Mouse (Mus musculus) neural tube, embryonic 15.5 days (tissue): ENCODE data around the gene Nkain2. TPM values are rescaled to one million over a fixed set of nuclear protein-coding genes. Genes with fewer than 3 reads are reported as not detected.

Experiments used
- ATAC-seq: fragments of 200-750 bp; cut with Nextera tagmentation; 2 replicates; pipeline ENCODE4 v1.8.0; 2017; ENCODE audit warnings: mild to moderate bottlenecking, moderate TSS enrichment, moderate library complexity; ENCODE audit not compliant: low FRiP score
- H3K27ac ChIP-seq: fragments of 300-500 bp; sonication (generic); replicated peaks from 2 replicates; pipeline ENCODE4 v1.5.1; 2015; ENCODE audit warnings: mild to moderate bottlenecking, inconsistent platforms
- H3K27me3 ChIP-seq: fragments of 300-500 bp; sonication (generic); replicated peaks from 2 replicates; pipeline ENCODE4 v1.6.1; 2015; ENCODE audit warnings: inconsistent platforms
- H3K36me3 ChIP-seq: fragments of 300-500 bp; sonication (generic); 2 replicates; pipeline ENCODE4 v1.6.1; 2015; ENCODE audit warnings: inconsistent platforms
- H3K4me1 ChIP-seq: fragments of 300-500 bp; sonication (generic); 2 replicates; pipeline ENCODE4 v1.6.1; 2015; ENCODE audit warnings: inconsistent platforms
- H3K4me2 ChIP-seq: fragments of 300-500 bp; sonication (generic); 2 replicates; pipeline ENCODE4 v1.6.1; 2015; ENCODE audit warnings: inconsistent platforms, mild to moderate bottlenecking, moderate library complexity
- H3K4me3 ChIP-seq: fragments of 300-500 bp; sonication (generic); replicated peaks from 2 replicates; pipeline ENCODE4 v1.5.1; 2015; ENCODE audit warnings: mild to moderate bottlenecking, inconsistent platforms
- H3K9ac ChIP-seq: fragments of 300-500 bp; sonication (generic); replicated peaks from 2 replicates; pipeline ENCODE4 v1.6.1; 2015; ENCODE audit warnings: mild to moderate bottlenecking, inconsistent platforms
- H3K9me3 ChIP-seq: fragments of 300-500 bp; sonication (generic); replicated peaks from 2 replicates; pipeline ENCODE4 v1.6.1; 2016; ENCODE audit warnings: inconsistent platforms
- WGBS: fragments of 180-500 bp; shearing (Covaris S2); methylation state at CpG from one replicate; pipeline ENCODE4 v1.1.7; 2015; ENCODE audit warnings: mixed read lengths; 5-methylcytosine and 5-hydroxymethylcytosine counted together
- polyA plus RNA-seq: library from polyadenylated mRNA; unstranded; fragments of >200 nt; fragmentation: Nextera tagmentation; extraction: Ambion mirVana; gene quantifications from 2 replicates; pipeline ENCODE4 v1.2.1, GENCODE M21; 2015

Nkain2 gene
- polyA plus RNA-seq, 1 experiment from 2014 or later, result 16.6 TPM

DNA sequence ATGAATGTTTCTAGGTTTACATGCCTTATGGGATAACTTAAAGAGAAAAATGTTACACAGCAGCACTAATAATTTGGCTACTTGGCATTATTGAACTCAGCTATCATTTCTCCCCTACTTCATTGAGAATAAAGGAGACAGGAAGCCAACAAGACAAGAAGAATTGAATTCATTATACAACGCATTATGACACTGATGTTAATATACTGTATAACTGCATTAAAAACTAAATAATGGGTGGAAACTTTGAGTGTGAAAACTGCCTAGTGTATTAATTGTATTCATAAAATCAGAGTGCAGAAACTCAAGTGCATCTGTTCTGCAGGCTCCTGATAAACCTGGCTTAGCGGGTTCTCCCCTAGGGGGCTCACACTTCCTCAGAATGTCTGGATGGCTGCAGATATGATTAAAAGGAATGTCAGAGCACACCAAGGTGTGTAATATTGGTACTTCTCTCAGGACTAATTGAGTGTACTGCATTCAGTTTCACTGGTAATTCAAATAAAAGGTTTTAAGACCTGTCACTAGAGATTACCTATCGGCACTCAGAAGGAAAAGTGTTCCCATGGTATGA is 589.2 kb downstream of the Nkain2 start:
- WGBS, result 56% methylated on average over 3 of the region's 3 CpGs

GRCm38 (mm10) chr10:32290487-32290886 is 599.8 kb downstream of the Nkain2 start:
- Histone ChIP-seq H3K27ac (no peak overlapping the region), H3K4me2 (no peak overlapping the region), H3K4me1 (no peaks in the 10 kb centered on the region), H3K4me3 (no peak overlapping the region), H3K9me3 (no peaks in the 10 kb centered on the region), H3K9ac (no peak overlapping the region), H3K27me3 (no peaks in the 10 kb centered on the region), H3K36me3 (no peaks in the 10 kb centered on the region)
- ATAC-seq, result no peak
- WGBS, result 66% methylated on average over 2 of the region's 2 CpGs

More for the DNA sequence above, 589.2 kb downstream of the Nkain2 start:
- no peak overlapping the region for H3K4me3 ChIP-seq
- ATAC-seq, result peak; percentile 90
- no peak overlapping the region for H3K4me2 ChIP-seq
- no peak overlapping the region for H3K9ac ChIP-seq
- H3K9me3 ChIP-seq, result no peaks in the 10 kb centered on the region
- no peak overlapping the region for H3K27ac ChIP-seq
- no peaks in the 10 kb centered on the region for H3K36me3 ChIP-seq
- H3K27me3 ChIP-seq, result no peaks in the 10 kb centered on the region
- H3K4me1 ChIP-seq, result no peaks in the 10 kb centered on the region

DNA sequence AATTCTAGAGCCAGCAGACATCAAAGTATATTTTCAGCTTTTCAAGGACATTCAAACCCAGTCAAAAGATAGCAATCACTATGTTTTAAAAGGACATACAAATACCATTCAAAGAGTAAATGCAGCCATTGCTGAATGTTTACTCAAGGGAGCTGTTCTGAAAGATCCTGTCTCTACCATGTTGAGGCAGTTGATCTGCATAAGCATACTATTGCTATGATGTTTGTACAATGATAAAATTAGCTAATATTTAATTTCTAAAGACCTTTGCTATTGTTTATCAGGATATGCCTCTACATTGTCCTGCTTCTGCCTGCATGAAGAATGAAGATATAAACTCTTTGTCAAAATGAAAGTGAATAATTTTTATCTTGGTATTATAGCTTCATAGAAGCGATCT is 606.6 kb downstream of the Nkain2 start:
- Histone ChIP-seq H3K27ac (no peak overlapping the region), H3K27me3 (no peaks in the 10 kb centered on the region), H3K36me3 (no peaks in the 10 kb centered on the region), H3K9ac (no peak overlapping the region), H3K4me2 (no peak overlapping the region), H3K4me3 (no peak overlapping the region), H3K9me3 (no peaks in the 10 kb centered on the region), H3K4me1 (no peaks in the 10 kb centered on the region)
- 73% methylated on average over 1 of the region's 1 CpGs for whole genome bisulfite sequencing
- ATAC-seq, result no peak

DNA sequence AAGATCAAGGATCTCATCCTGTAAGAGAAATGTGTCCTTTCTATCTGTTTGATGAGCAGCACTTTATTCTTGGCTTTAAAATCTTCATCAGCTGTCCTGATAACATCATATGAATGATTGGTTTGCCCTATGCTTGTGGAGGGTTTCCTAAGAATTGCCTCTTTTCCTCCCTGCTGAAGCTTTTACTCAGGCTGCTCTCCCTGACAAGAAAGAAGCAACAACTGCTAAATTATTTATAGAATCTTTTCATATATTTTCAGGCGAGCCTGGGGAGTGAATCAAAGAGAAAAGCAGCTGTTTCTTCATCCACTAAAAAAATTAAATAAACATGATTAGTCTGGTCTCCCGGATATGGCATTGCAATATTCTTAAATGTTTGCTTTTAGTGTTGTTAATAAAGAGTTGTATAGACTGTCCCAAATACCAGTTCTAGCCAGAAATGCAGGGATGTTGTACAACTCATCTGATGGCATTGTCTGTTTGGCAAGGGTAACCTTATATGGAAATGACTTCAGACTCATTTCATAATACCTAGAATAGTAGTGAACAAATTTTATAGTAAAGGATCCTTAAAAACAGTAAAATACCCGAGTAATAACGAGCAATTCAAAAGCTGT is 646.9 kb downstream of the Nkain2 start:
- Histone ChIP-seq H3K36me3 (no peaks in the 10 kb centered on the region), H3K4me3 (no peak overlapping the region), H3K27me3 (no peaks in the 10 kb centered on the region), H3K4me2 (no peak overlapping the region), H3K9me3 (no peaks in the 10 kb centered on the region), H3K9ac (no peak overlapping the region), H3K27ac (no peak overlapping the region), H3K4me1 (no peaks in the 10 kb centered on the region)
- WGBS, result 62% methylated on average over 4 of the region's 4 CpGs
- no peak for ATAC-seq

DNA sequence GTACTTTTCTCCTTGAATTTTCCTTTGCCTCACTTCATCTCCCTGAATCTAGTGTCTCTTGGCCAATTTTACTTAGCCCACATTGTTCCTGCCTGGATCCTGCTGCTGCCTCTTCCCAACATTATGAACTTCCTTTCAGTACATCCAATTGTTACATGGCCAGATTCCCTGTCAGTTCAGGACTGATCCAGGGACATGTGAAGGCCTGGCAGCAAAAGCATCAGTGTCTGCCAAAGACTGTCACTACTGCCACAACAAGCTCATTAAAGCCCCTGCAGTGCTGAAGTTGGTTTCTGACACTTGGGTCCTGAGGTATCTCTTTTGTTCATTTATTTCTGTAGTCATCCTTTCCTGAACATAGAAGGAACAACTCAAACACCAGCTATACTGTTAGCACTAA is 649.1 kb downstream of the Nkain2 start:
- ATAC-seq, result no peak

DNA sequence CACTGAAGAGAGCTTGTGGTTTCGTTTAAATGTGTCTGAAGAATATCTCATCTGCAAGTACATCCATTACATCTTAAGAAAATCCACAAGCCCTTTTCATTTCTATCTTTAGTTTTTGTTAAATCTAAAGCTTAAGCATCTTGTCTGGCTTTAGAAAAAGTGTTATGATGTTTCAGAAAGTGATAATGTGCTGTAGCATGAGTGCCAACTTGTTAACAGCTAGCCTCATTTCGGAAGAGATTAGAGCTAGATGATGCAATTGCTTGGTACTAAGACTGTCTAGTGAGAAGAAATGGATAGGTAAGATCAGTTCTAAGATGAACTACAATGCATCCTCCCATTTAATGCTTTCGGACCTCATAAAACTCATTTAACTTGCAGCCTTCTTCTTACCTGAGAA is 707.3 kb downstream of the Nkain2 start:
- ATAC-seq, result no peak
- Histone ChIP-seq H3K27me3 (no peaks in the 10 kb centered on the region), H3K9ac (no peak overlapping the region), H3K4me3 (no peak overlapping the region), H3K36me3 (no peaks in the 10 kb centered on the region), H3K27ac (no peak overlapping the region), H3K9me3 (no peaks in the 10 kb centered on the region), H3K4me1 (no peaks in the 10 kb centered on the region), H3K4me2 (no peak overlapping the region)
- WGBS, result 87% methylated on average over 3 of the region's 3 CpGs

More for the DNA sequence above, 649.1 kb downstream of the Nkain2 start:
- Histone ChIP-seq H3K36me3 (no peaks in the 10 kb centered on the region), H3K9me3 (no peaks in the 10 kb centered on the region), H3K27me3 (no peaks in the 10 kb centered on the region), H3K4me1 (no peaks in the 10 kb centered on the region), H3K4me2 (no peak overlapping the region), H3K9ac (no peak overlapping the region), H3K27ac (no peak overlapping the region), H3K4me3 (no peak overlapping the region)

- Histone ChIP-seq H3K9me3 (no peaks in the 10 kb centered on the region), H3K4me2 (no peak overlapping the region), H3K36me3 (no peaks in the 10 kb centered on the region), H3K27me3 (no peaks in the 10 kb centered on the region), H3K4me3 (no peak overlapping the region), H3K9ac (no peak overlapping the region), H3K4me1 (no peaks in the 10 kb centered on the region), H3K27ac (no peak overlapping the region)
- WGBS, result 36% methylated on average over 1 of the region's 1 CpGs
- no peak for ATAC-seq
Observed at GRCm38 (mm10) chr10:32091354-32091753, 798.9 kb downstream of the Nkain2 start.

- 87% methylated on average over 6 of the region's 6 CpGs for WGBS
Observed at GRCm38 (mm10) chr10:32060396-32060795, 829.9 kb downstream of the Nkain2 start.

GRCm38 (mm10) chr10:32058251-32058650 is 832.0 kb downstream of the Nkain2 start:
- WGBS, result 88% methylated on average over 2 of the region's 2 CpGs
- Histone ChIP-seq H3K4me1 (no peaks in the 10 kb centered on the region), H3K4me2 (no peak overlapping the region), H3K36me3 (no peaks in the 10 kb centered on the region), H3K9ac (no peak overlapping the region), H3K4me3 (no peak overlapping the region), H3K9me3 (no peaks in the 10 kb centered on the region), H3K27ac (no peak overlapping the region), H3K27me3 (no peaks in the 10 kb centered on the region)
- ATAC-seq, result no peak

More at GRCm38 (mm10) chr10:32060396-32060795, 829.9 kb downstream of the Nkain2 start:
- Histone ChIP-seq H3K27ac (no peak overlapping the region), H3K4me3 (no peak overlapping the region), H3K36me3 (no peaks in the 10 kb centered on the region), H3K27me3 (no peaks in the 10 kb centered on the region), H3K4me1 (no peaks in the 10 kb centered on the region), H3K4me2 (no peak overlapping the region), H3K9me3 (no peaks in the 10 kb centered on the region), H3K9ac (no peak overlapping the region)
- no peak for ATAC-seq

DNA sequence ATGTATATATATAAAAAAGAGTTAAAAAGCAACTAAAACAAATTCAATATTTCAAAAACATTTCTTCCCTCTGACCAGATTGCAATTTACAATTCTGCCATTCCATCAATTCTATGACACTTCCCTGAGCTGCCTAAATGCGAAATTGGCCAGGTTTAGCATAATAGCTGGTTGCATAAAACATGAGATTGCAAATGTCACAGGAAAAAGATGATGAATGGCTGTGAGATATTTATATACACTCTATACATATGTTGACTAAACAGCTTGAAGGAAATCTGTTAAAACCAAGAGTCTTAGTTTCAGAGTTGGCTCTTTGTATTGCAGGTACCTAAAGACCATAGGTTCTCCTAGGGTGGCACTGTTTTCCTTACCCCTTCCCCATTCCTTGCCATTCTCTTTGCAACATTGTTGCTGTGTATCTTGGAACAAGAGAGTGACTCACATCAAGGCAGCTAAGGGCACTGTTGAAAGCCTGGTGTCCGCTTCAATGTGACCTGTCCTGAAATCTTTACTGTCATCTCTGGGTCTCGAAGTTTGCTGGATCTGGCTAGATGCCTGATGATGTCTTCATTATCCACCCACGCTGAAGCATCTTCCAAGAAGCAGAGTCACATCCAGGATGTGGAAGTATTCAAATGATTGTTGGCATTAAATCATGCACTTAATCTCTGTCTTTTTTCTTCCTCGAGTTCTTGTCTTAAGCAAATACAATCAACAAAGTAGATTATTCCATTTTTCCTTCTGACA is 837.5 kb downstream of the Nkain2 start:
- H3K27me3 ChIP-seq, result no peaks in the 10 kb centered on the region
- no peak overlapping the region for H3K4me2 ChIP-seq
- H3K4me3 ChIP-seq, result no peak overlapping the region
- H3K27ac ChIP-seq, result no peak overlapping the region
- H3K9me3 ChIP-seq, result no peaks in the 10 kb centered on the region
- H3K4me1 ChIP-seq, result no peaks in the 10 kb centered on the region
- 84% methylated on average over 5 of the region's 5 CpGs for WGBS
- no peak for ATAC-seq
- H3K36me3 ChIP-seq, result no peaks in the 10 kb centered on the region
- H3K9ac ChIP-seq, result no peak overlapping the region

DNA sequence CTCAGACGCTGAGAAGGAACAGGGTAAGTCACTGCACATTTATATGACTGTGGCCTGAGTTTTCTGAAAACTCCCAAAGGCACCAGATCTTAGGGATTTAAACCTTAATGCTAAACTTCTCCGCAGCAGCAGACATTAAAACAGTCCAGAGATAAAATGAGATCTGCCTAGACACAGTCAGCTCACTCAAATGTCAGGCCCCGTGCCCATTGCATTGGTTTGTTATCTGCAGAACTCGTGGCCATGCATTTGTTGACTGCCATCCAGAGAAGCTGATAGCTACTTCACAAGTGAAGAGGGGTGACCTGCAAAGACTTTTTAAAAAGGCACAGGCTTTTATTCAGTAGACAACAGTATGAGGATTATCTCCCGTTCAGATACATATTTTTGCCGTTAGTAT is 838.2 kb downstream of the Nkain2 start:
- H3K9ac ChIP-seq, result no peak overlapping the region
- no peaks in the 10 kb centered on the region for H3K27me3 ChIP-seq
- H3K36me3 ChIP-seq, result no peaks in the 10 kb centered on the region
- H3K4me1 ChIP-seq, result no peaks in the 10 kb centered on the region
- no peak overlapping the region for H3K27ac ChIP-seq
- no peak overlapping the region for H3K4me3 ChIP-seq
- 86% methylated on average over 6 of the region's 6 CpGs for WGBS
- no peak for ATAC-seq
- H3K4me2 ChIP-seq, result no peak overlapping the region
- H3K9me3 ChIP-seq, result no peaks in the 10 kb centered on the region

DNA sequence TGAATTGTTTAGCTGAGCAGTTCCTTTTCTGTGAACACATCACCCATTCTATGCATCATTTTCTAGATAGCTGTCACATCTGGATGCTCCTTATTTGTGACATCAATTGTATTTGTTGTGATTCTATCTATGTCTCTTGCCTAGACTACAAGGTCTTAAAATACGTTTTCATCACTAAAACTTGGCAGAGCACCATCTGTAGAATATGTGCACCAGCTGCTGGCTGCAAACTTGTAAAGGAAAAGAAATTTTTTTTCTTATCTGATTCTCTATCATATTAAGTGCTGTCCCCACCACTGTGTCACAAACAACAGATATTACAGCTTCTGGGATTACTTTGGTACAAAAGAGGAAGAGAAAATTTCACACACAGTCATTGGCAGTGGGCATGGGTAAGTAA is 860.3 kb downstream of the Nkain2 start:
- H3K27ac ChIP-seq, result no peak overlapping the region
- H3K27me3 ChIP-seq, result no peaks in the 10 kb centered on the region
- no peaks in the 10 kb centered on the region for H3K4me1 ChIP-seq
- no peak for ATAC-seq
- no peak overlapping the region for H3K9ac ChIP-seq
- H3K9me3 ChIP-seq, result no peaks in the 10 kb centered on the region
- H3K4me3 ChIP-seq, result no peak overlapping the region
- no peak overlapping the region for H3K4me2 ChIP-seq
- 68% methylated on average over 1 of the region's 1 CpGs for WGBS
- H3K36me3 ChIP-seq, result no peaks in the 10 kb centered on the region
